Mouse (Mus musculus) left cerebral cortex, postnatal 14 days (tissue): ENCODE results near the gene Abca14. TPM values are rescaled to one million over a fixed set of nuclear protein-coding genes. Genes with fewer than 3 reads are reported as not detected.
A peak's percentile ranks its signal among the peaks of the same experiment; 100 is the strongest.

Source experiments
- DNase-seq, 2 experiments: peaks; one replicate each; pipeline ENCODE4 v3.0.0; 2021 to 2022; ENCODE audit warnings: low spot score in 2 of 2, mixed read lengths in 1 of 2
- intact Hi-C: fragments of 180-260 bp; cut with DNase I; formaldehyde crosslinking; loops from one replicate; pipeline ENCODE4 v1.15.1; 2025
- long read RNA-seq, 2 experiments: library from polyadenylated mRNA; stranded (forward); transcript quantifications; one replicate each; pipeline ENCODE4 v2.0.0; 2021
- total RNA-seq, 2 experiments: library from RNA; stranded (reverse); gene quantifications; 2 replicates each; pipeline ENCODE4 v1.2.3; 2021

The Abca14 gene
- under 1 TPM in 1 of 2 experiments, not detected in 1; 0.13 TPM for total RNA-seq
- long read RNA-seq, experiment 1, partial matches to known transcripts, result 0 of 1 reads
- long read RNA-seq, experiment 1, other reads (novel, unspliced or antisense), result 1 of 1 reads
- long read RNA-seq, experiment 2, result 0 reads

DNA sequence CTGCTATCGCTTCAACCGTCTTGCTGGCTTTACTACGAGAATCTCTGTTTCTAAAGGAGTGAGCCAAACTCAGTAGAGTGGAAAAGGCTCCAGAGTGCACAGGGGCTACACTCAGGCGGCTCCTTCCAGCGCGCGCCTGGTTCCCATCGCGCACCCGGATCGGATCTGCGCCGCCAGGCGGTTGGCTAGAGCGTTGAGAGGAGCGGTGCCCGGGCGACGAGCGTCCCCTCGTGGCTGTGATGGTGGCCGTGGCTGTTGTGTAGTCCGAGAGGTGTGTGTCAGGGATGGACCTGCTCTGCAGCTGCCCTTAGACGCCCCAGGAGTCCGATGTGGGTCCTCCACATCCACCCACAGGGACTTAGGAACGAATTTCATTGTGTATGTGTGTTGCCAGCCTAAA lies at the start of gene Abca14:
Gene Abca14 (plus strand): TSS at position 173 of the 400 bp plus-strand sequence.
- intact Hi-C loops, result loop anchor here (1.0 to 10.0 kb wide), 4 partner anchors 79 to 356 kb away; partner anchors contain the start of genes Abca15 and Dnah3

DNA sequence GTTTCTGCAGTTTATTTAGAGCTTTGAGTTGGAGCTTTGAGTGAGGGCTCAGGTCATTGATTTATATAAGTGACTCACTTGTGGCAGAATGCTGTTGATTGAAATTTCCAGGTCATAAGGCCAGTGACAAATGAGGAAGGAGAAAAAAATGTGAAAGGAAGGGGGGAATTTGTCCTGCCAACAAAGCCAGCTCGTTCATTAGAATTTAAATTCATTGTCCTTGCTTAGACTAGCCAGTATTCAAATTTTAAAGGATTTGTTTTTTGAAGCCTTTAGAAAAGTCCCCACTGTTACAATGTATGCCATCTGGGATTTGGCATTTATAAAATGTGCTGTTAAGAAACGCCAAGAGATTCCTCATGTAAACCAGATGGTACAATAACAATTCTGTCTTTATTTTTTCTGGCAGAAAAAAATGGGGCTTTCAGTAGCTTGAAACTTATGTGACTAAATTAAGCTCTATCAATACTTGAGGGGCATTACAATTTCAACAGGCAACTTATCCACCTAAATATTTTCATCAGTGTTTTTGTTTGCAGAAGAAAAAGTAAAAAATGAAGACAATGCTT lies 46.8 kb upstream of the Abca14 start:
- peak in 1 of 2 experiments; percentile 62 for DNase-seq
- intact Hi-C loops, result no loop called here

More for the DNA sequence above, at the start of gene Abca14:
- peak; percentile 90 for DNase-seq

DNA sequence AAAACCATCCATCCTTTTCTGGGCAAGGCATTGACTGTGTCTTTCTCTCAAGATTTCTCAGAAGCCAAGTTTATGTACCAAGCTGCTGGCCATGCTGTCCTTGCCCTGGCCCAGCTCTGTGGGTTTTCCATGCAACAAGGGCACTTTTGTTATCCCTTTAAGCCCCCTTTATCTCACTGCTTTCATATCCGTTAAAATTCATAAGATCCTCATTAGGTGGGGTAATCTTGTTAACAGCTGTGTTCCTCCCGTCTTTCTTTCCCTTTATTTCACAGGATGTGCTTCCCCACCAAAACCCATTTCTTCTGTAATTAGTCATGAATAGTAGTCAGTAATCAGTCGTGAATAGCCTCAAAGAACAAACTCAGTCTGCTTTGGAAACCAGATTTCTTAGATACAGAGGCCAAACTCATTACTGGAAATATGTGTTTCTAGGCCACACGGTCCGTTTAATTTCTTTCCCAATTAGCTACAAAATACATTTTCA lies 46.1 kb upstream of the Abca14 start:
- peak; percentile 13 to 37 for DNase-seq
- intact Hi-C loops, result no loop called here

DNA sequence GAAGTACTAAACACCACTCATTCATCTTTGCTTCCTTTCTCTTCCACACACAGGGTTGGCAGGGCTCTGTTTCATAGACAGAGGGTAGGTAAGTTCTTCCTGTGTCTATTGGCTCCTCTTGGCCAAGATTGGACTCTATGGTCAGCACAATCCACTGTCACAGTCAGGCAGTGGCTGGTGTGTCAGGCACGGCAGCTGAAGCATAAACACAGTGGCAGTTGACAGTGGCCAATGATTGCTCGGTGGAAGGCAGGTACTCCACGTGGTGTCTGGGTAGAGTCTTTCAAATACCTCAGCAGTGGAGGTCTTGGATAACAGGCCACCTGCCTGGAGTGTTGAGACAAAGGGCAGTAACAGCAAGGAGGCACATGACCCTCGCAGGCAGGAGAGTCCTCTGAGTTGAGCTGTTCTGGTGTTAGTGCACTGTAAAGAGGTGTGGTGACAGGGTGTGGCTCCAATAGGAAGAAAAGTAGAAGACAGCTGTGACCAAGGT lies 45.6 kb upstream of the Abca14 start:
- intact Hi-C loops, result no loop called here

DNA sequence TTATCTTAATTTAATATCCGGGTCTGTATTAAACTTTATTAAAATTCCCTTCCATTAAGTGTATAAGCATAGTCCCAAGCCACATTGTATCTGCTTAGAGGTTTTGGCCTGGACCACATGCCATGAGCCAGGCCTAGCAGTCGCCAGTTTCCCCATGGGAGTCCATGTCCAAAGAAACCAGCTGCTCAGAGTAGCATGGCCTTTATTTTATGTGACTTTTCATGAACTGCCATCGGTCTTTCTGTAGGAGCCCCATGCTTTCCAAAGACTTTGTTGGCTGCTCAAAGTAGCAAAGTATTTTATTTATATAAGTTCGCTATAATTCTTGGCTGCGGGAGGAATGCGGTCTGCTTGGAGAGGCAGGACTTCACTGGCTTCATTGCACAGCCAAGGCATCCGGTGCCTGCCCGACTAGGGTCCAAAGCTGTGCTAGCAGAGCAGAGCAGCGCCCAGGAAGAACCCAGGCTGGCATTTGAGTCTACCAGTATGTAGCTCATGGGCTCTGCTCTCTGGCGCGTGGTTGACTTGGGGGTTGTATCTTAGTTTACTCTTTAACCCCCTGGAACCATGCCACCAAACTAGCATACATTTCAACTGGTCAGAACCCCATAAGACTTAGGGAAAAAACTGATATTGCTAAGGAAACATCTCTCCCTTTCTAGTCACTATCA lies 40.0 kb upstream of the Abca14 start:
- intact Hi-C loops, result no loop called here
- DNase-seq, result no peak

More for the DNA sequence above, 45.6 kb upstream of the Abca14 start:
- DNase-seq, result no peak

DNA sequence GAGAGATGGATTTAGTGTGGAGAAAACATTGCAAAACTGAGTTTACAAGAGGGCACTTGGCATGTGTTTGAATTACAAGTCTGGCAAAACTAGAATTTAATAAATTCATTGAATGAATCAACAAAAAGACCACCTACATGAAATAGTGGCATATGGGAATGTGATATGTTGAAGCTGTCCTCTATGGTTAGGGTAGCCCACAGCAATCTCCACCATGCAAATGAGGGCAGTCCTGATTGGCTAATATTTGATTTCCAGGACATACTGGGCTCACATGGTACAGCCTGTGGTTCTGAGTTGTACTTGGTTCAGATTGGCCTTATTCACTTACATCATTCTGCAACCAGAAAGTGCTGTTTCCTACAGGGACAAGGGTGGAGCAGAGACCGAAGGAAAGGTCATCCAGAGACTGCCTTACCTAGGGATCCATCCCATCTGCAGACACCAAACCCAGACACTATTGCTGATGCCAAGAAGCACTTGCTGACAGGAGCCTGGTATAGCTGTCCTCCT lies 31.5 kb upstream of the Abca14 start:
- no peak for DNase-seq
- intact Hi-C loops, result no loop called here

DNA sequence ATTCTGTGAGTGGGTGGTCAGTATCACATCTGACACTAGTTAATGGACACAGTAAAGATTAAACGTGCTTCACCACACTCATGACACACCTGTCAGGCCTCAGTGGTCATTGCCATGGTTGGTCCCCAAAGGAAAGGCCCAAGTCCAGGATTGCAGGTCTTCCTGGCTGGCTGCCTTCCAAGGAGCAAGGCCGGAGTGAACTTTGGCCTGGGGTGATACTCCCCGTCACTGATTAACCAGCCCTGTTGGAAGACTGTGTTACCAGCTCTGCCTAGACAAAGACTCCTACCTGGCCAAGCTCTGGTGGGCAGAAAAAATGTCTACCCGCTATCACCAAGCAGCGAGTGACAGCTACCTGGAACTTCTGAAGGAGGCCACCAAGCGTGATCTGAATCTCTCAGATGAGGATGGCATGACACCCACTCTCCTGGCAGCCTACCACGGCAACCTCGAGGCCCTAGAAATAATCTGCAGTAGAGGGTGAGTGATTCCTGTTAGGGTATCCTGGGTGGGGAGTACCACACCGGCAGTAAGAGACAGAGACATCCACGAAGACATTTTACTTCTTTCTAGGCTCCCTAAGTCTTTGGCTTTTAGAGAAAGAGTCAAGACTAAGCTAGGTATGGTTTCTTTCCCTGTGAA lies 30.0 kb upstream of the Abca14 start, which contains the start of gene Anks4b:
Gene Anks4b (plus strand): TSS at position 256 of the 642 bp plus-strand sequence.
- intact Hi-C loops, result no loop called here
- DNase-seq, result no peak

DNA sequence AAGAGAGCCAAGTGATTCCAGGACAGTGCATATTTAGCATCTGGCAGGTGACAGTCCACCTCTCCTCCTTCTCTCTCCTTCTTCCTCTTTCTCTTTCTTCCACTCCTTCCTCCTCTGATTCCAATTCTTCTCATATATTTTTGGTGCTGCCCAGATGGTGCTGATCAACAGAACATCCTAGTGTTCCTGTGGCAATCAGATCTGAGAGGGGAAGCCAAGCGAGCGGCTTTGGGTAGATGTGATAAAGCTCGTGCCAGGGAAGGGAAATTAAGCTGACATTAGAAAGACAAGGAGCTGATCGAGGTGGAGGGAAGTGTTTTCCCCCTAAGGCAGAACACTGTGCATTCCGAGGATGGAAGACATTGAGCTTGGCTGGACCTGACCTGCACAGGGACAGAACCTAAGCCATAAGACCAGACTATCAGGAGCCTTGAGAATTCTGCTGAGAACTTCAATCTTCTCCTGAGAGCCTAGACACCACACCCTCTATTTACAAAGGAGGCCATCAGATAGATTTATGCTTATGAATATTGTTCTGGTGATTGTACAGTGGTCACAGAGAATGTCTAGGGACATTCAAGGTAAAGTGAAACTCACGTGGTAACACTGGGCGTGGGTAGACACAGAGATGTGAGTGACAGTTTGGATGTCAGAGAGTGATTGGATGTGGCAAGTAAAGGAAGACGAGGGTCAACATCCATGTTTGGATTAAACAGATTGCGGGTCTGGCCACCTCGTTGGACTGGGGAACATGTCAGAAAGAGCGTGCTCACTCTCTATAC lies 28.8 kb upstream of the Abca14 start:
- no peak for DNase-seq
- intact Hi-C loops, result no loop called here

DNA sequence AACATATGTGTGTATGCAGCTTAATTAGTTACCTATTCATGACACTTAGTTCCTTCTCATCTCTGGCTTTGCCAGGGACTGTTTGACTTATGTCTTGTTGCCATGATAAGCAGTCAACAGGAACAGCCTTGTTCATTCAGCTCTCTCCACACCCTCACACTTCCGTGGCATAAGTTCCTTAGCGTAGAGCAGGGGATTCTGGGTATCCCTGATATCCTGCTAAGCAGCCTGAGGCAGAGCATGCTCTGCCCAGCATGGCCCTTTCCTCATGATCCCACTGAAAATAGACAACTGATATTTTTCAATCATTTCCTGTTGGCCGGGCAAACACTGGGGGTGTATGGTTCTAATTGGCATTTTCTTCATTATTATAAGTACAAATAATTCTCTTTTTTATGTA lies 26.1 kb upstream of the Abca14 start:
- DNase-seq, result no peak
- intact Hi-C loops, result no loop called here

DNA sequence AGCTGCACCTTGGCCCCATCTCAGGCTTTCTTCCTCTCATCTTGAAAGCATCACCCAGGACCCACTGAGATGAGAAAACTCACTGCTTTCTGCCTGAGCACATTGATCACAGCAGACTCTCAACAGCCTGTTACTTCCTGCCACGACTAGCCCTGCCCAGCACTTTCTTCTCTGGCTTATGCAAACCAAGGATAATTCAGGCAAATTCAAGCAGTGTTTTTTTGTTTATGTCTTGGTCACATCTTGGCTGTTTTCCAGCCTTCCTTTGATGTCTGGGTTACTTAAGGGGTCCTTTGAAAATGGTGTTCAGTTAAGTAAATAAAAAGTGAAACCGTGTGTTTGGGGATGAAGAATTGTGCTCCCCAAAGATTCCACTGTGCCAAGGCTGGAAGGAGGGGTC lies 24.8 kb upstream of the Abca14 start:
- DNase-seq, result no peak
- intact Hi-C loops, result no loop called here

DNA sequence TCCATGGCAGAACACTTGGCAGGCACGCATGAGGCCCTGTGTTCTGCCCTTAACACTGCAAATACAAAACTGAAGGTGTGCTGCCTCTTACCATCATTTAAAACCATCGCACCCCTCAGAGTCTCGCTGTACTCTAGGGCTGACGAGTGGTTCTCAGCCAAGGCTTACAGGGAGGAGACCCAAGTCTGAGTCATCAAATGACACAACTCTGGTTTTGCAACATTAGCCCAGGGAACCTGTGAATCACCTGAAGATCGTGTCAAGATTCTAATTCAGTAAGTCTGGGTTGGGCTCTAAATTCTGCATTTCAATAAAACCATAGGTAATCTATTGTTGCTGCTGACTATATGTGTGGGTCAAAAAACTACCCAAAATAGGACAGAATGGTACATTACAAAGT lies 23.2 kb upstream of the Abca14 start:
- no peak for DNase-seq
- intact Hi-C loops, result no loop called here

DNA sequence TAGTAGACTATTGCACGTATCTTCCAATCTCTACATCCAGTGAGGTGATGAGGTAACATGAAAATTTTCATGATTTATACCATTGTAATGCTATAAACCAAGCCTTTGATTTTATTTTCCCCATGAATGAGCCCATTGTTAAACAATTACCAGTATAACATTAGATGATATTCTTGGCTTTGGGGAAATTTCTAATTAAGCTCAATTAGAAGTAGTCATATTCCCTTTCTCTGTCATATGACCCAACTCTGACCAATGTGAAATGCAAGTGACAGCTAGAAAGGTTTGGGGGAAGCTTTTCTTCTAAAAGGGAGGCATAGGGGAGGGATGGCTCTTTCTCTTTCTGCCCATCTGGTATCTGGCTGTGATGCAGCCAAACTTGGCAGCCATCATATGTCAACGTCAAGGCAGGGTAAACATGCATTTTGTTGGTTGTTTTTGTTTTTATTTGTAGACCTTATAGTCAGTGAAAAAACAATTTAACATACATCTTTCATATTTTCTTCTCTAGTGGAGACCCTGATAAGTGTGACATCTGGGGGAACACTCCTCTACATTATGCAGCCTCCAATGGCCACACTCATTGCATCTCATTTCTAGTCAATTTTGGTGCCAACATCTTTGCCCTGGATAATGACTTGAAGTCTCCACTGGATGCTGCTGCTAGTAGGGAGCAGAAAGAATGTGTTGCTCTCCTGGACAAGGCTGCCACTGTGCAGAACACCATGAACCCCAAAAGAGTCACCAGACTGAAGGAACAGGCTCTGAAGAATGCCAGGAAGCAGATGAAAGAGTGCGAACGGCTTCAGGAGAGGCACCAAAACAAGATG lies 22.1 kb upstream of the Abca14 start:
- DNase-seq, result no peak
- intact Hi-C loops, result no loop called here

DNA sequence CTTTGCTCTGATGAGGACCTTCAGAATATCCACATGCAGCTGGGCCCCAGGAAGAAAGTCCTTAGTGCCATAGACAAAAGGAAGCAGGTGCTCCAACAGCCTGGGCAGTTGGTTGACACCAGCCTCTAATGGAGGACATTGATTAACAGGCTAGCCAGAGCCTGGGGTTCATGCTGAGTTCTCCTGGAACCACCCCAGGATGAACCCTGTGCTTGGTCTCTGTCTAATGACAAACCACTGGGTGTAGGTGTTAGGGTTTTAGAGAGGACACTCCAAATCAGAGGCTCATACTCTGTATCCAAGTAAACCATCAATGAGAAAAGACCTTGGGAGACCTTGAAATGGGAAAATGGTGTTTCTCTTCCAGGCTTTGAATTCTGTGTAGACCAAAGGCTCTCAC lies 20.9 kb upstream of the Abca14 start:
- intact Hi-C loops, result no loop called here
- no peak for DNase-seq

DNA sequence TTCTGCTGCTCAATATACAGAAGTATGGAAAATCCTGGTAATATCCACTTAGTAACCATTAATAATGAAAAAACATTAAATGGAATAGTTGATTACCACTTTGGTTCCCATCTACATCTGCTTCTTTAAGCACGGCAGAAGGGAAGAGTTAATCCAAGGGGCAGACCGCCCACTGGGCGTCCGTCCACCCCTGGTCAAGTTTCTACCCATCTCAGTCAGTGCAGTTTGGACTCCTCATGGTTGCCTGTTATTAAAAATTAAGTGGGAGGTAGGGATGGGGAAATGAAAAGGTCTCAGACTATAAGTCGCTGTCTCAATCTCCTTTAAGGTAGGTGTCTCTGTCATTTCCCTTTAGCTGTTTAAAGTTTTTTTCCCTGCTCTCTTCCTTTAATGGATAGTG lies 14.8 kb upstream of the Abca14 start:
- intact Hi-C loops, result no loop called here
- no peak for DNase-seq

DNA sequence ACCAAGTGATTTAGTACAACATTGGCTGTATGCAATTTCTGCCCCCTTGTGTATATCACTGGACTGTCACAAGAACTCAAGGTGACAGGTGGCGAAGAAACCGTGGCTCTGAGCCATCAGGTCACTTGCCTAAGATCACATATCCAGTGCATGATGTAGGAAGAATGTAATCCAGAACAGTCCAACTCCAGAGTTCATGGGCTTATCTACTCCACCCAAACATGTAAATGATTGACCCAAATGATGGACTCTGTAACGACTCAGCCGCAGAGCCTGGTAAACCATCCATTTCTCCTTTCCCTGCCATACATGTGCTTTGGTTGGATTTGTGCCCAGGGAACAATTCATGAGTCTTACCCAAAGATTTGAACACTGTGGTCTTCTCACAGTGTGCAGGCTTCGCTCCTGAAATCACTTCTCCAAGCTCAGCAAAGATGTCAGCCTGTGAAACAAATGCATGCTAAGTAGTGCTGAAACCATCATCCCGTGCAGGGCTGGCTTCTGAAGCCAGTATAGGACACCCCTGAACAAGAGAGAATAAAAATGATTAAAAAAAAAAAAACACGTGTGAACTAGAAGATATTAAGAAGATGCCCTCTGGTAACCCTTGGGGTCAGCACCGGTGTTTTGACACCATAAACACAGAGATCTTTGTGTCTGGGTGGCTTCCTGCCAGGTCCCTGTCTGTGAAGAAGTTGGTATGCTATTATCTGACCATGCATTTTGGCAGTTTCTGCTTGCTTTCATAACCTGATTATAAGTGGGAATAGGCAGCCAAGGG lies 14.2 kb upstream of the Abca14 start:
- no peak for DNase-seq
- intact Hi-C loops, result no loop called here

DNA sequence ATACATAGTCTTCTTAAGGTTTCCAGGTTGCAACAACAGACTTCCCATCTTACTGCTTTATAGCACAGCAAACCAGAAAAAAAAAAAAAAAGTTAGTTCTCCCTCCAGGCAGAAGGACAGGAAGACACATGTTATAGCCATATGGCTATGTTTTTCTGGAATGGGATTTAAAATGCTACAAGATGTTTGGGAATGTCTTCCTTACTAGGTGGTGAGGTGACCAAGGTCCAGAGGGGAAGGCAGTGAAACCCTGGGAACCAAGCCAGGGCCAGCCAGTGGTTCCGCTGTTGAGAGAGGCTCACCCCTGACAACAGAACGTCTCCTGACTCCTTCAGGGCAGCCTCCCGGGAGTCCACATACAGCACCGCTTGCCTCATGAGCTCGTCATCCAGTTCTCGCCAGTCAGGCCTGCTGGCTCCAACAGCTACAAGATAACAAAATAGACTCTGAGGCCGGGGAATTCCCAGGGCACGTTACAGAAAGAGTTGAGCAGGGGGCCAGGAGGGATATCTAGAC lies 13.6 kb upstream of the Abca14 start:
- DNase-seq, result no peak
- intact Hi-C loops, result no loop called here

DNA sequence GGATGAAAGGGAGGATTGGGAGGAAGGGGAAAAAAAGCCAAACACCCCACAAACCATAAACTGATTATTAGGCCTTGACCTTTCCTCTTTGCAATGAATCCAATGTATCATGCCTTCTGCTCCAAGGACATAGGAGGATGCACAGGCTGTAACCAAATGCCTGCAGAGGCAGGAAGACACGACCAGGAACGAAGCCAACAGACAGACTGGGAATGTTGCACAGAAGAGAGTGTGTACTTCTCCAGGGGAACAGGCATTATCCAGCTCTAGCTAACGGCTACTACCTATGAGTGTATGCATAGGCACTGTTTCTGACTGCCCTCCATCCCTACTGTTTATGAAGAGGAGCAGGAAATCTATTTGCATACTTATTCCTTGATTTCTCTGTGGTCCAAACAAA lies 11.6 kb upstream of the Abca14 start:
- intact Hi-C loops, result no loop called here
- no peak for DNase-seq

DNA sequence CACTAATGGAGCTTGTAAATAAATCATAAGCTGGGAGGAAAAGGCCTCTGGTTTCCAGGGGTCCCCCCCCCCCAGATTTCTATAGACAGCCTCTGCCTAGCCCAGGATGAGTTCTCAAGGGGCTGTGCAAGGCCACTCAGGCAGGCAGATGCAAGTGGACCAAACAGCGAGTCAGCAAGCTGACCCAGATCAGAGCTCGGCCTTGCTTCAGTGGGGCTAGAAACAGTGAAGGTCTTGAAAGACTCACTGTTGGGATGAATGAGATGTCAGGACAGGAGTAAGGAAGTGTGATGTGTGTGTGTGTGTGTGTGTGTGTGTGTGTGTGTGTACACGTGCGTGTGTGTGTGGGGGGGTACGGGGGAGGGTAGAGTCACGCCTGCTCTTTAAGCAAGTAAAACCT lies 10.9 kb upstream of the Abca14 start:
- no peak for DNase-seq
- intact Hi-C loops, result no loop called here
